Mouse (Mus musculus) ES-E14 (cell line): Measurements from ENCODE around the gene Rab13. TPM values are rescaled to one million over a fixed set of nuclear protein-coding genes. Genes with fewer than 3 reads are reported as not detected.

Experiments
- DNase-seq: peaks from one replicate; pipeline ENCODE4 v3.0.0-alpha.2; 2013; ENCODE audit warnings: low read depth, low spot score
- H3K27ac ChIP-seq: 2 replicates; pipeline ENCODE4 v1.5.1; 2012; ENCODE audit warnings: low read depth, mild to moderate bottlenecking, low read length, moderate library complexity, mixed read lengths; ENCODE audit not compliant: poor library complexity, insufficient read depth, severe bottlenecking
- H3K36me3 ChIP-seq: 2 replicates; pipeline ENCODE4 v1.6.1; 2012; ENCODE audit warnings: mild to moderate bottlenecking, low read length, moderate library complexity, mixed read lengths; ENCODE audit not compliant: control insufficient read depth, poor library complexity, insufficient read depth, severe bottlenecking
- H3K4me1 ChIP-seq, 2 experiments: fragments of 150-350 bp in 1 of 2; sonication (generic) in 1 of 2; 2 replicates each; pipeline ENCODE4 v1.6.1; 2012; ENCODE audit warnings: low read length in 2 of 2, mild to moderate bottlenecking in 1 of 2, mixed read lengths in 1 of 2; ENCODE audit not compliant: control insufficient read depth in 2 of 2, insufficient read depth in 2 of 2, poor library complexity in 1 of 2
- H3K4me3 ChIP-seq, 2 experiments: fragments of 150-350 bp in 1 of 2; sonication (generic) in 1 of 2; 2 replicates each; pipeline ENCODE4 v1.5.1; 2012; ENCODE audit warnings: low read length in 2 of 2, low read depth in 1 of 2, mild to moderate bottlenecking in 1 of 2, mixed read lengths in 1 of 2; ENCODE audit not compliant: insufficient read depth in 1 of 2, poor library complexity in 1 of 2, severe bottlenecking in 1 of 2
- H3K9ac ChIP-seq: 2 replicates; pipeline ENCODE4 v1.6.1; 2012; ENCODE audit warnings: low read depth, mild to moderate bottlenecking, low read length, mixed read lengths; ENCODE audit not compliant: poor library complexity, insufficient read depth, severe bottlenecking
- H3K9me3 ChIP-seq: fragments of 150-350 bp; sonication (generic); 2 replicates; pipeline ENCODE4 v1.6.1; 2012; ENCODE audit warnings: low read depth, mild to moderate bottlenecking, low read length; ENCODE audit not compliant: control insufficient read depth, insufficient read depth
- CHD2 ChIP-seq: IDR thresholded peaks from 2 replicates; pipeline ENCODE4 v1.6.1; 2014; ENCODE audit warnings: mild to moderate bottlenecking, low read depth, low read length, inconsistent platforms
- HCFC1 ChIP-seq: IDR thresholded peaks from 2 replicates; pipeline ENCODE4 v1.6.1; 2012; ENCODE audit warnings: low read length, inconsistent platforms, borderline replicate concordance; ENCODE audit not compliant: insufficient read depth
- MAFK ChIP-seq: IDR thresholded peaks from 2 replicates; pipeline ENCODE4 v1.6.1; 2014; ENCODE audit warnings: mild to moderate bottlenecking, low read depth, low read length, inconsistent platforms; ENCODE audit not compliant: insufficient read depth
- ZC3H11A ChIP-seq: IDR thresholded peaks from 2 replicates; pipeline ENCODE4 v1.6.1; 2012; ENCODE audit warnings: low read depth, mild to moderate bottlenecking, inconsistent platforms, low read length, borderline replicate concordance
- ZNF384 ChIP-seq: IDR thresholded peaks from 2 replicates; pipeline ENCODE4 v1.6.1; 2012; ENCODE audit warnings: low read depth, low read length, inconsistent platforms
- in situ Hi-C, 2 experiments: fragments of 600-800 bp; cut with MboI; formaldehyde crosslinking; loops; one replicate each; pipeline ENCODE4 v1.15.1; 2025; ENCODE audit warnings: low sequenced_read_pairs in 2 of 2, inconsistent platforms in 1 of 2; ENCODE audit not compliant: unreplicated experiment in 2 of 2
- total RNA-seq: library from RNA; depleted of rRNA; stranded (reverse); fragments of 300-350 nt; gene quantifications from 2 replicates; pipeline ENCODE4 v1.2.3, GENCODE M21; 2012; rRNA removed

Gene Rab13
- total RNA-seq, 1 experiment: 13.2 TPM

DNA sequence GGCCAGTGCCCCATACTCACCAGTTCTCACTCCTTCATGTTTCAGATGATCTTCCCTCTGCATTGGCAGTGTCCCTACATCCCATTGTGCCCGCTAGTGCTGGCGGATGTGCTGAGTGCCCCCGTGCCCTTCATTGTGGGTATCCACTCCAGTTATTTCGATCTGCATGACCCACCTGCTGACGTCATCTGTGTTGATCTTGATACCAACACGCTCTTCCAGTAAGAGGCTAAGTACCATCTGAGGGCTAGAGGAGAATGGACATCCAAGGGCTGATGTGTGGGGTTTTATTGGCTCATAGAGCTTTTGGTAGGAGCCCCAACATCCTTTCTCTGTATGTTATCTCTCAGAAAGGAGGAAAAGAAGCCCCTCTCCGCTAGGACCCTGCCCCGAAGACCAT, 57.3 kb downstream of the Rab13 start:
- no peak overlapping the region for H3K4me3 ChIP-seq
- H3K9ac ChIP-seq: no peak overlapping the region
- no peak for DNase-seq
- TF ChIP-seq MAFK (no peak), CHD2 (no peak), ZNF384 (no peak), HCFC1 (no peak), ZC3H11A (no peak)
- peaks cover 4 to 16% of the 10 kb centered on the region in 2 experiments; a peak in 1 of 4 replicates for H3K4me1 ChIP-seq
- H3K9me3 ChIP-seq: no peaks in the 10 kb centered on the region
- H3K27ac ChIP-seq: no peak overlapping the region
- peaks cover 2% of the 10 kb centered on the region; the same call in 1 of the 2 replicates for H3K36me3 ChIP-seq
- in situ Hi-C loops: no loop called here

DNA sequence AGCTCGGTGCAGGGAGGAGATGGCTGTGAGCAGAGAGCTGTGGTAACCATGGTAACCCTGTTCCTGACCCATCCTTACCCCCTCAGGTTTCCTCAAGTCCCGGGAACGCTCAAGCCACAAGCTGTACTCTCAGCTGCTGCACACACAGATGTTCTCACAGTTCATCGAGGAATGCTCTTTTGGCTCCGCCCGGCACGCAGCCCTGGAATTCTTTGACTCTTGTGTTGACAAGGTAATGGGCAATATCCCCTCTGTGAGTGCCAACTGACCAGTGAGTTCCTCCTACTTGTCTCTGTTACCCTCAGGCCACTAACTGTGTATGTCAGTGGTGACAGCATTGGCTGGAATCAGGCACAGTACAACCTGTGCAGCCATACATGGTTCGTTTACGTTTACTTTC, 58.7 kb downstream of the Rab13 start:
- H3K9me3 ChIP-seq: no peaks in the 10 kb centered on the region
- peaks cover 2% of the 10 kb centered on the region; the same call in 1 of the 2 replicates for H3K36me3 ChIP-seq
- DNase-seq: no peak
- peaks cover 0 to 13% of the 10 kb centered on the region in 2 experiments; a peak in 1 of 4 replicates for H3K4me1 ChIP-seq
- in situ Hi-C loops: no loop called here
- no peak overlapping the region for H3K9ac ChIP-seq
- no peak overlapping the region for H3K27ac ChIP-seq
- no peak for TF ChIP-seq MAFK
- no peak for TF ChIP-seq ZNF384
- no peak for TF ChIP-seq CHD2
- TF ChIP-seq HCFC1: no peak
- TF ChIP-seq ZC3H11A: no peak
- no peak overlapping the region for H3K4me3 ChIP-seq

DNA sequence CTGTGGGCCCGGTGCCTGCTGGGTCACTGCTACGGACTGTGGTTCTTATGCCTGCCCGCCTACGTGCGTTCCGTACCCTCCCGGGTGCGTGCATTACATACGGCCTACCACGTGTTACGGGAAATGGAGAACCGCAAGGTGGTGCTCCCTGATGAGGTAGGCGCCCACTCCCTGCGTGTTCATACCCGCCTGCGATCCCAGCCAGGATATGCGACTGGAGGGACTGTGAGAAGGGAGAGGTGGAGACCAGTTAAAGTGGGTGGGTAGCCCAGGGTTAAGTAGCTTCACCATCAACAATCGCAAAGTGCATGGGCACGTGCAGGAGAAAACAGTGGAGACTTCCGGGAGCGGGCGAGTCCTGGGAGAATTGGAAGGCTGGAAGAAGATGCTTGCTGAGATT, 60.4 kb downstream of the Rab13 start:
- Histone ChIP-seq H3K9ac (peak overlapping the region; percentile 66), H3K9me3 (no peaks in the 10 kb centered on the region), H3K4me1 (peaks cover 0 to 13% of the 10 kb centered on the region in 2 experiments; a peak in 1 of 4 replicates), H3K4me3 (peak overlapping the region in 1 of 2 experiments; percentile 47; a peak in 2 of 4 replicates), H3K36me3 (peaks cover 2% of the 10 kb centered on the region; the same call in 1 of the 2 replicates), H3K27ac (no peak overlapping the region)
- in situ Hi-C loops: no loop called here
- no peak for TF ChIP-seq ZNF384
- TF ChIP-seq HCFC1: no peak
- TF ChIP-seq MAFK: no peak
- TF ChIP-seq ZC3H11A: no peak
- no peak for TF ChIP-seq CHD2
- DNase-seq: no peak

DNA sequence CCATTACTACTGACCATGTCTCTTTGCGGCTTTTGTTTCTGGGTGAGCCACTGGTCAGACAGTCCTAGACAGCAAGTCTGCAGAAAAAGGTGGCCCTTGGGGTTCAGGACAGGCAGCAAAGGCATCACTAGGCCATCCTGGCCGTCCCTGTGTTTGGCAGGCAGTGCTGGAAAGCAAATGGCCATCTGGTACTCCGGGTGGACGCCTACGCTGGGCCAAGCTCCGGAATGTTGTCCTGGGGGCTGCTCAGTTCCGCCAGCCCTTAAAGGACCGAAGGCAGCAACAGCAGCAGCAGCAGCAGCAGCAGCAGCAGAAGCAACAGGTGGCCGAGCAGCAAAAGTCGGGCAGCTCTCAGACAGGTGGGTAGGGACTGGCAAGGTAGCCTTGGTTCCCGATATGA, 61.8 kb downstream of the Rab13 start:
- Histone ChIP-seq H3K4me1 (peaks cover 0 to 13% of the 10 kb centered on the region in 2 experiments; a peak in 1 of 4 replicates), H3K9me3 (no peaks in the 10 kb centered on the region), H3K9ac (no peak overlapping the region), H3K4me3 (no peak overlapping the region), H3K27ac (no peak overlapping the region), H3K36me3 (peaks cover 8% of the 10 kb centered on the region; the same call in 1 of the 2 replicates)
- in situ Hi-C loops: no loop called here
- no peak for DNase-seq
- TF ChIP-seq MAFK (no peak), HCFC1 (no peak), CHD2 (no peak), ZC3H11A (no peak), ZNF384 (no peak)

Other genes starting within 250 kb of the Rab13 start
- gene Hax1, start 214.9 kb upstream of the Rab13 start, total RNA-seq: 222 and 241 TPM in 2 replicates
- 69.2 and 73.7 TPM in 2 replicates for gene 4933434E20Rik, start 162.1 kb upstream of the Rab13 start, total RNA-seq
- gene Ubap2l, start 161.1 kb upstream of the Rab13 start, total RNA-seq: 85.4 and 109 TPM in 2 replicates
- 241 and 287 TPM in 2 replicates for gene Tpm3, start 141.0 kb upstream of the Rab13 start, total RNA-seq
- 0.80 and 0.85 TPM in 2 replicates for gene Nup210l, start 109.6 kb upstream of the Rab13 start, total RNA-seq
- gene Rps27, start within 50 bp of the Rab13 start, total RNA-seq: 3,820 and 4,467 TPM in 2 replicates
- 61.9 and 64.0 TPM in 2 replicates for gene Jtb, start 17.9 kb downstream of the Rab13 start, total RNA-seq
- 2.3 and 4.8 TPM in 2 replicates for gene Creb3l4, start 29.8 kb downstream of the Rab13 start, total RNA-seq
- gene Slc39a1, start 34.5 kb downstream of the Rab13 start, total RNA-seq: 88.4 and 115 TPM in 2 replicates
- gene Crtc2, start 40.5 kb downstream of the Rab13 start, total RNA-seq: 9.8 and 11.8 TPM in 2 replicates
- 4.1 and 8.2 TPM in 2 replicates for gene Dennd4b, start 51.5 kb downstream of the Rab13 start, total RNA-seq
- gene Gatad2b, start 79.5 kb downstream of the Rab13 start, total RNA-seq: 17.9 and 20.9 TPM in 2 replicates
- gene Slc27a3, start 176.2 kb downstream of the Rab13 start, total RNA-seq: 22.9 and 43.7 TPM in 2 replicates
- 62.7 and 72.4 TPM in 2 replicates for gene Ints3, start 219.9 kb downstream of the Rab13 start, total RNA-seq